Mouse (Mus musculus): Measurements from ENCODE around the gene Dixdc1.

GRCm38 (mm10) chr9:50700921-50701691 is 38.2 kb downstream of the Dixdc1 start:
- no peak for TF ChIP-seq POLR2A (IDR thresholded peaks at IDR 0.05; ENCODE audit: control insufficient read depth in 1 of 2, insufficient read depth in 1 of 2, low read depth in 1 of 2, low read length in 2 of 2, poor library complexity in 1 of 2)
- TF ChIP-seq RCOR1 (IDR thresholded peaks at IDR 0.05; ENCODE audit: low read depth, low read length) = no peak
- no peak for TF ChIP-seq ZKSCAN1 (IDR thresholded peaks at IDR 0.05; ENCODE audit: low read depth, low read length)
- TF ChIP-seq CTCF (IDR thresholded peaks at IDR 0.05 in 2 of 3, conservative IDR thresholded peaks at IDR 0.05 in 1 of 3; ENCODE audit: control insufficient read depth in 1 of 3, insufficient read depth in 1 of 3, low read depth in 2 of 3, low read length in 3 of 3, poor library complexity in 1 of 3, severe bottlenecking in 1 of 3) = no peak
- TF ChIP-seq POLR2AphosphoS2 (IDR thresholded peaks at IDR 0.05; ENCODE audit: low read length) = no peak
- no peak for TF ChIP-seq MAZ (IDR thresholded peaks at IDR 0.05; ENCODE audit: low read depth, low read length)
- TF ChIP-seq RAD21 (IDR thresholded peaks at IDR 0.05; ENCODE audit: low read depth, low read length) = no peak
